Mouse (Mus musculus) stomach, embryonic 14.5 days (tissue): ENCODE results near the gene Wdtc1. TPM values are rescaled to one million over a fixed set of nuclear protein-coding genes. Genes with fewer than 3 reads are reported as not detected.

Source experiments
- ATAC-seq: fragments of 200-750 bp; cut with Nextera tagmentation; 2 replicates; pipeline ENCODE4 v1.8.0; 2017; ENCODE audit warnings: low read depth, moderate TSS enrichment; ENCODE audit not compliant: insufficient number of reproducible peaks, insufficient read depth, low FRiP score
- H3K27ac ChIP-seq: fragments of 300-500 bp; sonication (generic); 2 replicates; pipeline ENCODE4 v1.5.1; 2014; ENCODE audit warnings: mild to moderate bottlenecking, low read length, moderate library complexity, mixed read lengths
- H3K27me3 ChIP-seq: fragments of 300-500 bp; sonication (generic); 2 replicates; pipeline ENCODE4 v1.6.1; 2014; ENCODE audit warnings: low read length, control low read depth, mixed read lengths; ENCODE audit not compliant: control insufficient read depth, insufficient read depth
- H3K36me3 ChIP-seq: fragments of 300-500 bp; sonication (generic); 2 replicates; pipeline ENCODE4 v1.6.1; 2014; ENCODE audit warnings: mild to moderate bottlenecking, control low read depth, low read length, moderate library complexity, mixed read lengths; ENCODE audit not compliant: control insufficient read depth, insufficient read depth
- H3K4me1 ChIP-seq: fragments of 300-500 bp; sonication (generic); 2 replicates; pipeline ENCODE4 v1.6.1; 2014; ENCODE audit warnings: low read length, control low read depth, mixed read lengths; ENCODE audit not compliant: control insufficient read depth, insufficient read depth
- H3K4me2 ChIP-seq: fragments of 300-500 bp; sonication (generic); replicated peaks from 2 replicates; pipeline ENCODE4 v1.6.1; 2014; ENCODE audit warnings: low read depth, low read length, control low read depth
- H3K4me3 ChIP-seq: fragments of 300-500 bp; sonication (generic); 2 replicates; pipeline ENCODE4 v1.5.1; 2014; ENCODE audit warnings: low read depth, low read length, control low read depth
- H3K9ac ChIP-seq: fragments of 300-500 bp; sonication (generic); replicated peaks from 2 replicates; pipeline ENCODE4 v1.6.1; 2014; ENCODE audit warnings: low read depth, mild to moderate bottlenecking, control low read depth, low read length, moderate library complexity, mixed read lengths
- H3K9me3 ChIP-seq: fragments of 300-500 bp; sonication (generic); 2 replicates; pipeline ENCODE4 v1.6.1; 2016; ENCODE audit warnings: low read depth, low read length, control low read depth; ENCODE audit not compliant: control insufficient read depth
- WGBS: fragments of 180-500 bp; shearing (Covaris S2); extraction: QIAGEN DNeasy Blood & Tissue Kit; methylation state at CpG from one replicate; pipeline ENCODE4 v1.1.7; 2014; 5-methylcytosine and 5-hydroxymethylcytosine counted together
- polyA plus RNA-seq: library from polyadenylated mRNA; unstranded; fragments of >200 nt; fragmentation: Nextera tagmentation; extraction: Ambion mirVana; gene quantifications from 2 replicates; pipeline ENCODE4 v1.2.1, GENCODE M21; 2014

Gene Wdtc1
- polyA plus RNA-seq, 1 experiment from 2014 or later: 19.9 TPM

DNA sequence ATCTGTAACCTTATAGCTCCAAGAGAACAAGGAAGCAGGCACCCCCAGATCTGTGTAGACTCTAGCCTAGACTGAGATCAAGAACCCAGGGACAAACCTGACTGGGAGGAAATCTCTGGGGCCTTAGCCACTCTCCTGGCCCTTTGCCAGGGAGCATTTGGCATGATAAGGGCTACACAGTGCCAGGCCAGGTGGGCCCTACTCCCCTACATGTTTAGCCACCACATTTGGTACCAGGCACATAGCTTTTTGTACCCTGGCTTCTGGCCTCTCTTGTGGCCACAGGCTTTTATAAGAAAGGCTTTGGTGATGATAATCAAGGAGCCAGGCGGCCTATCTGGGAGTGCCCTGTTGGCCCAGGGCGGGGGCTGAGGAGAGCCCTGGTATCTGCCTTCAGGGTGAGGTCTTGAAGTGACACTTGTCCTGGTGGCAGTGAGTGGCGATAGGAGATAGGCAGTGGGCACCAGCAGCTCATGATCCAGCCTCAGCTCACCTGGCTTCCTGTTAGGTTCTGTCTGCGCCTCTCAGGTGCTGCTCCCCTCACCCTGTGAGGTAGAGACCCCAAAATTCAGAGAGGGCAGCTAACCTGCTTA lies 41.8 kb upstream of the Wdtc1 start:
- no peaks in the 10 kb centered on the region for H3K36me3 ChIP-seq
- peak; percentile 66; the same call in 1 of the 2 replicates for ATAC-seq
- 84% methylated on average over 4 of the region's 4 CpGs for WGBS
- H3K4me2 ChIP-seq: no peak overlapping the region
- no peaks in the 10 kb centered on the region for H3K27me3 ChIP-seq
- no peak overlapping the region for H3K9ac ChIP-seq
- H3K9me3 ChIP-seq: no peaks in the 10 kb centered on the region
- no peak overlapping the region for H3K4me3 ChIP-seq
- H3K27ac ChIP-seq: peak overlapping the region; percentile 82
- H3K4me1 ChIP-seq: peaks cover 53% of the 10 kb centered on the region

DNA sequence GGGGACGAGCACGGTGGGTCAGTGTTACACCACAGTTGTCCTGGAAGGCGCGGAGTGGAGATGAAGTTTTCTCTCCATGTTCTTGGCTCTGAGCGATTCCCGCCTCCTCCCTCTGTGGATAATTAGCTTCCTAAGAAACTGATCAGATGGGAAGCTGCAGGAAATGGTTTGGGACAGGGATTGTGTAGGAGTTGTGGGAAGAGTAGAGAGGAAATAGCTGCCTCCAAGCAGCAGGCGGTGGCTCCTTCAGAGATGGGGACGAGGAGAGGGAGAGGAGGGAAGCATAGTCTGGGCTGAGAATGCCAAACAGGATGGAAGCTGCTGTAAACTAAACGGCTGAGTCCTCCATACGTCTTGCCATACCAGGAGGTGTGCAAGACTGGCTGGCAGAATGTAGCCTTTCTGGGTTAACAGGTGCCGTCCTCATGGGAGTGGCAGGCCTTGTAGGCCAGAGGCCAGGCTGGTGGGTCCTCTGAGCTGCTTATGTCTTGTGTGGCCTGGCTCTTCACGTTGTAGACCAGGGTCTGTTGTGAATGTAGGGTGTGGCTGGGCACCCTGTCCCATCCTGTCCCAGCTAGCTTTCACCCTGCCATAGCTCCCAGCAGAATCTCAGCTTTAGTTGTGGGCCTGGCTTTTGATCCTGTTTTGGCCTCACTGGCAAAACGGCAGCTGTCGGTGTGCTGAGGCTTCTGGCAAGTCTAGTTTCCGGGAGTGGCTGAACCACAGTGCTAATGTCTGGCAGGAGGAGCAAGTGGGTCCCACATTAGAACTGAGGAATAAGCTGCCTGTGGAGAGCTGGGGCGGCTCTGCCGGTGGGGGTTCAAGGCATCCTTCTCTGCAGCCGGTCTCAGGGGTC lies 38.1 kb upstream of the Wdtc1 start:
- no peak overlapping the region for H3K4me2 ChIP-seq
- no peaks in the 10 kb centered on the region for H3K9me3 ChIP-seq
- H3K27me3 ChIP-seq: no peaks in the 10 kb centered on the region
- WGBS: 61% methylated on average over 18 of the region's 18 CpGs
- H3K4me3 ChIP-seq: no peak overlapping the region
- peaks cover 48% of the 10 kb centered on the region for H3K4me1 ChIP-seq
- no peaks in the 10 kb centered on the region for H3K36me3 ChIP-seq
- ATAC-seq: no peak
- peak overlapping the region; percentile 53; the same call in 1 of the 2 replicates for H3K27ac ChIP-seq
- H3K9ac ChIP-seq: no peak overlapping the region

DNA sequence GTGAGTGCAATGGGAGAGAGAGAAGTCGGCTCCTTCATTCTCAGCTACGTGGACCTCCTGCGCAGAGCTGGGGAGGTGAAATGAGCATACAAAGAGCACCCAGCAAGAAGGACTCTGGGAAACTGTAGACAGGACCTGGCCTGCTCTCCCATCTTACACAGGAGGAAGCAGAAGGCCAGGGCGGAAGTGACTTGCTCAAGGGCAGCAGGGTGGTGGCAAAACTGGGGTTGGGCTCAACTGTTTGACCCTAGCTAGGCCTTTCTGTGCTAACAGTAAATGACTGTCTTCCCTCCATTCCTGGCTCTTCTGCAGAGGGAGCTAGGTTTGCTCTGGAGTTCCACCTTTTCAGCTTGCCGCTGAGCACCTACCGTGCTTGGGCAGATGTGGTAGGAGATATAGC lies 37.3 kb upstream of the Wdtc1 start:
- H3K9ac ChIP-seq: no peak overlapping the region
- H3K9me3 ChIP-seq: no peaks in the 10 kb centered on the region
- no peak overlapping the region for H3K4me2 ChIP-seq
- H3K4me1 ChIP-seq: peaks cover 40% of the 10 kb centered on the region
- H3K36me3 ChIP-seq: no peaks in the 10 kb centered on the region
- H3K4me3 ChIP-seq: no peak overlapping the region
- no peak overlapping the region for H3K27ac ChIP-seq
- no peaks in the 10 kb centered on the region for H3K27me3 ChIP-seq
- ATAC-seq: no peak
- 88% methylated on average over 6 of the region's 6 CpGs for WGBS

DNA sequence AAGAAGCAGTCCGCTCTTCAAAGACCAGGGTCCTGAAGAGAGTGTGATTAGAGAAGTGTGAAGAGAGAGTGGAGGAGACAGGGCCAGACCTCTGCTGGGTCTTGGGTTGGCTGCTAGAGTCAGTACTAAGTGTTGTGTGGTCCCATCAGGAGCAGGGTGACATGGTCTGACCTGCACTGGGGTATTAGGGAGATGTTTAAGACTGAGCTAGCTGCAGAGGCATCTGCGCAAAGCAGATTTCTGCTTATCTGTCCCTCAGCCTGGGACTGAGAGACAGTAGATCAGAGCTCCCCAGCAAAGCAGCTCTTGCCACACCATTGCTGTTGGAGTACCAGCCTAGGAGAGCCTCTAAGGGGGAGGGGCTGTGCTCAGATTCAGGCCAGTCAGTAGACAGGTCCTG lies 36.8 kb upstream of the Wdtc1 start:
- no peak overlapping the region for H3K27ac ChIP-seq
- WGBS: 68% methylated on average over 2 of the region's 2 CpGs
- no peaks in the 10 kb centered on the region for H3K9me3 ChIP-seq
- no peaks in the 10 kb centered on the region for H3K27me3 ChIP-seq
- no peak overlapping the region for H3K9ac ChIP-seq
- H3K36me3 ChIP-seq: no peaks in the 10 kb centered on the region
- ATAC-seq: peak; percentile 29; the same call in 1 of the 2 replicates
- peaks cover 34% of the 10 kb centered on the region for H3K4me1 ChIP-seq
- no peak overlapping the region for H3K4me3 ChIP-seq
- no peak overlapping the region for H3K4me2 ChIP-seq

DNA sequence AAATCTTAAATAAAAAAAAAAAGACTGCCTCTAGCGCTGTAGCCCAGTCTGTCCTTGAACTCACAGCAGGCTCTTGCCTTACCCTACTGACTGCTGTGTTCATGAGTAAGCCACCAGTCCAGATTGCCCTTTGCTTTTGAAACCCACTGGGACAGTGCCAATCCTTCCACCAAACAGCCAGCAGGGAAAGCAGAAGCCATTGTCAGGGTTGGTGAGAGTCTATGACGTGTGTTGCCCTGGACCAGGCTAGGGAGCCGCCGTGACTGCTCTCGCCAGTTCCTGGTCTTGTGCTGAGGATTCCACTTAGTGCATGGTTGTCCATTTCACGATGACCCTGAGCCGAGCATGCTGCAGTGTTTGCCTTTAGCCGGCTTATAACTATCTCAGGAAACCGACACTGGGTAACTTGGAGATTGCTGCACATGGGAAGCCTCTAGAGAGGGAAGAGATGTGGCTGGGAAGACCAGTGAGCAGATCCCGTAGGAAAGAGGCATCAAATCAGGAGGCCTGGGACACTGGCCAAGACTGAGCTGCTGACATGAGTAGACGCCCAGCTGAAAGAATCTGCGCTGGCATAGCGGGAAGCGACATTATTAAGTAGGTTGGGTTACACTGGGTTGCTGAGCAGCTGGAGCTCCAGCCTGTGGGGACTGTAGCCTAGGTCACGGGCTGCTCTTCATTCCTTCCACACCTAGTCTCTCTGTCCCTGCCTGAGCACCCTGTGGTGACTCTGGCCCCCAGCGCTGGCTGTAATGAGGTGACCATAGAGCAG lies 35.7 kb upstream of the Wdtc1 start:
- no peak overlapping the region for H3K27ac ChIP-seq
- no peaks in the 10 kb centered on the region; the same call in 1 of the 2 replicates for H3K36me3 ChIP-seq
- no peak overlapping the region for H3K4me3 ChIP-seq
- no peaks in the 10 kb centered on the region for H3K27me3 ChIP-seq
- peaks cover 26% of the 10 kb centered on the region for H3K4me1 ChIP-seq
- no peak overlapping the region for H3K9ac ChIP-seq
- no peak overlapping the region for H3K4me2 ChIP-seq
- 79% methylated on average over 16 of the region's 16 CpGs for WGBS
- no peaks in the 10 kb centered on the region for H3K9me3 ChIP-seq
- ATAC-seq: no peak

DNA sequence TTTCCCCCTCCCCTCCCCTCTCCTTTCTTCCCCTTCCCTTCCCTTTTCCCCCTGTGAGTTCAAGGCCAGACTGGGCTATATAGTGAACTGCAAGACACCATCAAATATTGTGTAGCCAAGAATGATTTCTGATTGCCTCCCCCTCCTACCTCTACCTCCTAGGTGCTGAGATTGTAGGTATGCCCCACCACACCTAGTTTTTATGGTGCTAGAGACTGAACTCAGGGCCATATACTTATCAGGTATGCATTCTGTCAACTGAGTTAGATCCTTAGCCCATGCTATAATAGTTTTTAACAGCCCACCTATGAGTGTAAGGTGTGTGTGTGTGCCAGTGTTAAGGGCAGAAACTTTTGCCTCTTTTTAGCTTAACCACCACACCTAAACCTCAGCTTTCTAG lies 33.8 kb upstream of the Wdtc1 start:
- peaks cover 24% of the 10 kb centered on the region for H3K4me1 ChIP-seq

DNA sequence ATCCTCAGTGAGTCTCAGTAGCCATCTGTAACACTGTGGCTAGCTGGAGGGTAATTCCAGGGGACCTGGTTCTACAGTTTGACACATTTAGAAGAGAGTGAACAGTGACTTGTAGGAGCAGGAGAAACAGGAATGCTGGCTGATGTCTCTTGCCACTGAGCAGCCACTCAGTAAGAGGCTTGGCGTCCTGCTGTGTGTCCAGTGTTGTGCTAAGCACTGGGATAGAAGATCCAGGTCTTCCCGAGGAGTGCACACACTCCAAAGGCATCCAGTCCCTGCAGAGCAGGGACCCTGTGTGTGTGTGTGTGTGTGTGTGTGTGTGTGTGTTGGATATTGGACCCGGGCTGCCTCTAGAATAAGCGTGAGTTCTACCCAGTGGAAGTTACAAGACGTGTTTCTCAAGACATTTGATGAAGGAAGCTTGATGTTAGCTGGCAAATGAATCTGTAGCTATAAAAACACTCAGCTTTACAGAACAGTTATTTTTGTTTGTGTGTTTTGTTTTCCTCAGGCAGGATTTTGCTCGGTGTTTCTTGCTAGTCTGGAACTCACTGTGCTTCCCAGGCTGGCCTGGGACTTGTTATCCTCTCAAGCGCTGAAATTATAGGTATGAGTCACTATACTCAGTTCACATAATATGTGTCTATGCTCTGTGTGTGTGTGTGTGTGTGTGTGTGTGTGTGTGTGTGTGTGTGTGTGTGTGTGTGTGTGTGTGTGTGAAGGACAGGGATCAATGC lies 32.9 kb upstream of the Wdtc1 start:
- H3K4me2 ChIP-seq: no peak overlapping the region
- no peaks in the 10 kb centered on the region for H3K27me3 ChIP-seq
- no peaks in the 10 kb centered on the region for H3K9me3 ChIP-seq
- no peak overlapping the region for H3K9ac ChIP-seq
- no peak for ATAC-seq
- no peak overlapping the region for H3K27ac ChIP-seq
- H3K36me3 ChIP-seq: no peaks in the 10 kb centered on the region; the same call in 1 of the 2 replicates
- peaks cover 20% of the 10 kb centered on the region for H3K4me1 ChIP-seq
- no peak overlapping the region for H3K4me3 ChIP-seq
- WGBS: 80% methylated on average over 7 of the region's 7 CpGs

More for the DNA sequence above, 33.8 kb upstream of the Wdtc1 start:
- no peaks in the 10 kb centered on the region for H3K27me3 ChIP-seq
- no peaks in the 10 kb centered on the region; the same call in 1 of the 2 replicates for H3K36me3 ChIP-seq
- no peak overlapping the region for H3K4me2 ChIP-seq
- no peaks in the 10 kb centered on the region for H3K9me3 ChIP-seq
- no peak overlapping the region for H3K9ac ChIP-seq
- H3K27ac ChIP-seq: no peak overlapping the region
- H3K4me3 ChIP-seq: no peak overlapping the region
- ATAC-seq: no peak

DNA sequence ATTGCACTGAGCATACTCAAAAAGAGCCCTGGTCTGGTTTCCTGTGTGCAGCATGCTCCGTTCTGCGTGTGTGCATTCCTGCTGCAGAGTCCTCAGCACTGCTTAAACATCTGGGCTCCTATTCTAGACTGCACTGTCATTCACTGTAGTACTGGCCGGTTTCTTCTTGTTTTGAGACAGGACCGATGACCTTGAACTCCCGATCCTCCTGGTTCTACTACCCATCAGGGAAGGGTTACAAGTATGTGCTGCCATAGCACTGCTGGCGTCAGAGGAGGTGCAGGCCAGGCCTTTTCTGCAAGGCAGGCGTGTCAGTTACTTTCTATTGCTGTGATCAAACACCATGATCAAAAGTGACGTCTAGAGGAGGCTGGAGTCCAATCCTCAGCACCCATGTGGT lies 27.9 kb upstream of the Wdtc1 start:
- H3K4me1 ChIP-seq: peaks cover 48% of the 10 kb centered on the region
- no peaks in the 10 kb centered on the region for H3K27me3 ChIP-seq
- no peaks in the 10 kb centered on the region for H3K9me3 ChIP-seq
- no peak overlapping the region for H3K9ac ChIP-seq
- no peak for ATAC-seq
- H3K4me2 ChIP-seq: no peak overlapping the region
- 48% methylated on average over 8 of the region's 8 CpGs for WGBS
- H3K4me3 ChIP-seq: no peak overlapping the region
- H3K36me3 ChIP-seq: no peaks in the 10 kb centered on the region; the same call in 1 of the 2 replicates
- H3K27ac ChIP-seq: no peak overlapping the region; the same call in 1 of the 2 replicates
